Mouse (Mus musculus): ENCODE data around the gene Uaca. TPM values are rescaled to one million over a fixed set of nuclear protein-coding genes. Genes with fewer than 3 reads are reported as not detected.
"Not testable (repeated sequence)": the region's sequence is repeated elsewhere in the genome, so short reads cannot be mapped to it uniquely, and the experiment has no call there.

Uaca gene
- polyA plus RNA-seq, 1 experiment from 2014 or later: 10.3 TPM

DNA sequence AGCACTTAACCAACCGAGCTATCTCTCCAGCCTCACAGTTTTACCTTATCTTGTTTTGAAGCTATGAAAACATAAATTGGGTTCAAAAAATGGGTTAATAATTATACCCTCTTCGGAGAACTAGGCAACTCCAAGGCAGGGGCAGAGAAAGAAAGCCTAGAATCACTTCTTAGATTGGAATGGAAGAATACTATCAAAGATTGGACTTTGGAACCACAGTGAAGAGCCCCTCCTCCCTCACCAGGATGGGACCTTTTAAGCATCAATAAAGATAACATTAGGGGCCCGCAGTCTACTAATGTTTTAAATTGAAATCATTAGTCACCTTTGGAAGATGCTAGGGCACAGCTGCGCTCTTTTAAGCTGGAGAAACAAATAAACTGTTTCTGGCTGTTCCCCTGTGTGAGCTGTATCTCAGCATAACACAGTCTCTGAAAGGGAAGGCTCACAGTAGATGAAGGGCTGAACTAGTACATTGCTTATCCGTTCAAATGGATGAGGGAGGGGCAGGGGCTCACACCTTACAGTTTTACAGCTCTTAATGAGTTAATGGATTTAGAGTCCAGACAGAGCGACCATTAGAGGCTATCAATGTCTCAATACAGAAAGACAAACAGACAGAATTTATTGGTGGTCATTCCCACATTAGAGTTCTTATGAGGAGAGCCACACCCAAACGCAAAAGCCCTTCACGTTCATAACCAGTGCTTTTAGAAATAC, 6.5 kb downstream of the Uaca start:
- no peak overlapping the region for H3K4me2 ChIP-seq
- no peak for DNase-seq (ENCODE audit: low spot score)
- no peaks in the 10 kb centered on the region for H3K27me3 ChIP-seq (replicated peaks; ENCODE audit: control insufficient read depth, insufficient read depth, low read length)
- 61% methylated on average over 8 of the region's 8 CpGs for WGBS
- H3K9me3 ChIP-seq (ENCODE audit: control insufficient read depth, low read length): no peaks in the 10 kb centered on the region
- H3K27ac ChIP-seq (ENCODE audit: low read depth, low read length): no peak overlapping the region
- H3K36me3 ChIP-seq (ENCODE audit: control insufficient read depth, insufficient read depth, low read length): no peaks in the 10 kb centered on the region
- no peak overlapping the region for H3K4me3 ChIP-seq (ENCODE audit: low read depth, low read length)
- H3K4me1 ChIP-seq (replicated peaks; ENCODE audit: control insufficient read depth, insufficient read depth, low read length): no peaks in the 10 kb centered on the region; the same call in 1 of the 2 replicates
- no peak overlapping the region for H3K9ac ChIP-seq (ENCODE audit: low read depth, low read length)
- ATAC-seq (replicated peaks; ENCODE audit: low FRiP score): no peak

DNA sequence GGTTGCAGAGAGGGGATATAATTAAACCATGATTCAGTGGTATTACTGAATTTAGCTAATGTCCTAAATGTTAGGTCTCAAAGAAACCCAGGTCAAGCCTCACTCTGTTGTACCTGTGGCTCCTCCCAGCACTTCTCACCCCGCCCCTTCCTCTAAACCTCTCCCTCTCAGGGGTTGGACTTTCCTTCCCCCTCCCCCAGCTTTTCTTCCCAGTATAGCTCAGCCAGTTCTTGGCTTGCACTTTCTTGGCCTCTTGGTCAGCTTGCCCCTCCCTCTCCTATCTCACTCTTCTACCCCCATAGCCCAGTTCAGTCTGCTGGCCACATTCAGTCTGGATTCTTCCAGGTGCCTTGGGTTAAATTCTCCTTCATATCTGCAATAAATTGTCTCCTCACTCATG, 7.4 kb downstream of the Uaca start:
- Histone ChIP-seq H3K4me3 (ENCODE audit: low read depth, low read length) (no peak overlapping the region), H3K27ac (ENCODE audit: low read depth, low read length) (no peak overlapping the region), H3K9ac (ENCODE audit: low read depth, low read length) (no peak overlapping the region), H3K36me3 (ENCODE audit: control insufficient read depth, insufficient read depth, low read length) (no peaks in the 10 kb centered on the region), H3K4me1 (replicated peaks; ENCODE audit: control insufficient read depth, insufficient read depth, low read length) (no peaks in the 10 kb centered on the region; the same call in 1 of the 2 replicates), H3K9me3 (ENCODE audit: control insufficient read depth, low read length) (no peaks in the 10 kb centered on the region), H3K4me2 (no peak overlapping the region), H3K27me3 (replicated peaks; ENCODE audit: control insufficient read depth, insufficient read depth, low read length) (no peaks in the 10 kb centered on the region)
- no peak for ATAC-seq (replicated peaks; ENCODE audit: low FRiP score)
- no peak for DNase-seq (ENCODE audit: low spot score)
- WGBS: 56% methylated on average over 1 of the region's 1 CpGs

DNA sequence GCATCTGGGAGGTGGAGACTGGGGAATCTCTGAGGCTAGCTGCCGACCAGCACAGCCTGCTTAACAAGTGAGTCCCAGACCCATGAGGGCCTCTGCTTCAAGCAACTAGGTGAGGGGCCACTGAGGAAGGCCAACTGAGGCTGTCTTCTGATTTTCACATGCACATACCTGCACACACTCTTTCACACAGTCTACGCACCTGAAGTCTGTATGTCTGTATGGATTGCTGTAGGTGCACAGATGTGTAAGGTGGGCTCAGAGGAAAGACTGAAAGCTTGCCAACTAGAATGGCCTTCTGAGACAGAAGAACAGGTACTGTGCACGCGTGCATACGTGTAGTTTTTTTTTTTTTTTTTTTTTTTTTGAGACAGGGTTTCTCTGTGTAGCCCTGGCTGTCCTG, 8.0 kb downstream of the Uaca start:
- 92% methylated on average over 5 of the region's 5 CpGs for WGBS
- Histone ChIP-seq H3K27me3 (replicated peaks; ENCODE audit: control insufficient read depth, insufficient read depth, low read length) (no peaks in the 10 kb centered on the region), H3K9ac (ENCODE audit: low read depth, low read length) (no peak overlapping the region), H3K36me3 (ENCODE audit: control insufficient read depth, insufficient read depth, low read length) (no peaks in the 10 kb centered on the region), H3K9me3 (ENCODE audit: control insufficient read depth, low read length) (no peaks in the 10 kb centered on the region), H3K4me1 (replicated peaks; ENCODE audit: control insufficient read depth, insufficient read depth, low read length) (no peaks in the 10 kb centered on the region; the same call in 1 of the 2 replicates), H3K27ac (ENCODE audit: low read depth, low read length) (no peak overlapping the region), H3K4me2 (no peak overlapping the region), H3K4me3 (ENCODE audit: low read depth, low read length) (no peak overlapping the region)
- no peak for ATAC-seq (replicated peaks; ENCODE audit: low FRiP score)
- no peak for DNase-seq (ENCODE audit: low spot score)

DNA sequence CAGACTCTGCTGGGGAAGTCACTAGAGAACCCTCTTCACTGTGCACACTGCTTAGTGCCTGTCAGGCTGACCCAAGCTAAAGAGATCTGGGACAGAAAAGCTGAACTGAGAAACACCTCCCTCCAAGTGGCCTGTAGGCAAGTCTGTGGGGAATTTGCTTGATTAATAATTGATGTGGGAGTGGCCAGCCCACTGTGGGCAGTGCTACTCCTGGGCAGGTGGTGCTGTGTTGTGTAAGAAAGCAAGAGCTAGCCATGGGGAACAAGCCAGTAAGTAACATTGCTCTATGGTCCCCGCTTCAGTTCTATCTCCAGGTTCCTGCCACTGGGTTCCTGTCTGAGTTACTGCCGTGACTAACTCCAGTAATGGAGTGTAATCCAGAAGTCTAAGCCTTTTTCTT, 11.7 kb downstream of the Uaca start:
- DNase-seq (ENCODE audit: low spot score) (no peak), ATAC-seq (replicated peaks; ENCODE audit: low FRiP score) (no peak)
- Histone ChIP-seq H3K4me3 (ENCODE audit: low read depth, low read length) (no peak overlapping the region), H3K9ac (ENCODE audit: low read depth, low read length) (no peak overlapping the region), H3K9me3 (ENCODE audit: control insufficient read depth, low read length) (no peaks in the 10 kb centered on the region), H3K27ac (ENCODE audit: low read depth, low read length) (no peak overlapping the region), H3K27me3 (replicated peaks; ENCODE audit: control insufficient read depth, insufficient read depth, low read length) (no peaks in the 10 kb centered on the region), H3K4me1 (replicated peaks; ENCODE audit: control insufficient read depth, insufficient read depth, low read length) (no peaks in the 10 kb centered on the region; the same call in 1 of the 2 replicates), H3K4me2 (no peak overlapping the region), H3K36me3 (ENCODE audit: control insufficient read depth, insufficient read depth, low read length) (no peaks in the 10 kb centered on the region)
- WGBS: 85% methylated on average over 2 of the region's 2 CpGs

DNA sequence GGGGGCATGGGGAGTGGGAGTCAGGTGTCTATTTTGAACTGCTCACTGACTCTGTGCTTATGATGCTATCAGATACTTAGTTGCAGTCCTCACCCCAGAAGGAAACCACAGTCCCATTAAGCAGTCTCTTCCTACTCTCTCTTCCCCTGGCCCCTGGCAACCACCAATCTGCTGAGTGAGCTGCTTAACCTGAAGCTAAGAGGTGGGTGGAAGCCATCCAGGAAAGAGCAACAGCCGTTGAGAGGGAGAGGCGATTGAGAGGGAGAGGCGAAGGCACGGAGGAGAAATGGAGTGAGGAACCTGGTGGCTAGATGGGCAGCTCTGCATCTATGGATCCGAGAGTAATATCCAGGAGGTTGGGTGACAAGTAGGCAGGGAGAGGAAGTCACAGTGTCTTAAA, 13.7 kb downstream of the Uaca start:
- Histone ChIP-seq H3K9me3 (ENCODE audit: control insufficient read depth, low read length) (no peaks in the 10 kb centered on the region), H3K27ac (ENCODE audit: low read depth, low read length) (no peak overlapping the region), H3K4me1 (replicated peaks; ENCODE audit: control insufficient read depth, insufficient read depth, low read length) (peaks cover 4% of the 10 kb centered on the region), H3K4me2 (no peak overlapping the region), H3K9ac (ENCODE audit: low read depth, low read length) (no peak overlapping the region), H3K27me3 (replicated peaks; ENCODE audit: control insufficient read depth, insufficient read depth, low read length) (no peaks in the 10 kb centered on the region), H3K4me3 (ENCODE audit: low read depth, low read length) (no peak overlapping the region), H3K36me3 (ENCODE audit: control insufficient read depth, insufficient read depth, low read length) (no peaks in the 10 kb centered on the region)
- ATAC-seq (replicated peaks; ENCODE audit: low FRiP score) (no peak), DNase-seq (ENCODE audit: low spot score) (no peak)
- WGBS: 67% methylated on average over 5 of the region's 5 CpGs

DNA sequence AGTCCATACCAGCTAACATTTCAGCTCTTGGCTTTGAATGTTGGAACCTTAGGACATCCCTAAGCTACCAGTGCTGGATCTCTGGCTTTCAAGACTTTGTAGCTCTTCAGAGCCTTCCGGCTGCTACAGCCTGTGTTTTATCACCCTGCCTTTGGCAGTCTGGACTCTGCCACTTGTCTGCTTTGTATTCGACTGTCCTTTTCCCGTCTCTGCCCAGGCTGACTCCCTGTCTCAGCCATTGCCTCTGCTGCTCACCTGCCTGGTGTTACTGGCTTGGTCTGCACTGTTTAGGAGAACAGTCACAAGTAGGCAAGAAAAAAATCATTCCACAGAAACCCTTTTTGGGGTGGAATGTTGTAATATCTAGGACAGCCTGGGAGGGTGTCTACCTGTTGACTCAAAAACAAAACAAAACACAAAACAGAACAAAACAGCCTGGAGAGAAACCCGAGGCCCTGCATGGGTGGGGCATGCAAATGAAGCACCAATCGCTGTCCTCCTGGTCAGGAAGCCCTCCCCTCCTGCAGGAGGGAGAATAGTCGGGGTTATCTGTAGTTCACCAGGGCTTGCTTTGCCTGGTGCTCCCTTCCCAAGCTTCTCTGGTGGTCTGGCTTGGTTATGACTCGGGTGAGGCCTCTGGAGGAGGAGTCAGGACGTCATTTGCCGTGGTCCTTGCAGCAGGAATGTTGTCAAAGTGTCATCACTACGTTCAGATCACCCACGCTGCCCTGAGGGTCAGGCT, 19.0 kb downstream of the Uaca start:
- H3K9me3 ChIP-seq (ENCODE audit: control insufficient read depth, low read length): no peaks in the 10 kb centered on the region
- 9% methylated on average over 11 of the region's 11 CpGs for WGBS
- no peaks in the 10 kb centered on the region for H3K27me3 ChIP-seq (replicated peaks; ENCODE audit: control insufficient read depth, insufficient read depth, low read length)
- ATAC-seq (replicated peaks; ENCODE audit: low FRiP score) (peak; percentile 99), DNase-seq (ENCODE audit: low spot score) (peak; percentile 68)
- H3K9ac ChIP-seq (ENCODE audit: low read depth, low read length): peak overlapping the region; percentile 50
- peaks cover 17% of the 10 kb centered on the region for H3K4me1 ChIP-seq (replicated peaks; ENCODE audit: control insufficient read depth, insufficient read depth, low read length)
- H3K4me3 ChIP-seq (ENCODE audit: low read depth, low read length): peak overlapping the region; percentile 28
- H3K36me3 ChIP-seq (ENCODE audit: control insufficient read depth, insufficient read depth, low read length): no peaks in the 10 kb centered on the region
- peak overlapping the region; percentile 62 for H3K4me2 ChIP-seq
- peak overlapping the region; percentile 68 for H3K27ac ChIP-seq (ENCODE audit: low read depth, low read length)

DNA sequence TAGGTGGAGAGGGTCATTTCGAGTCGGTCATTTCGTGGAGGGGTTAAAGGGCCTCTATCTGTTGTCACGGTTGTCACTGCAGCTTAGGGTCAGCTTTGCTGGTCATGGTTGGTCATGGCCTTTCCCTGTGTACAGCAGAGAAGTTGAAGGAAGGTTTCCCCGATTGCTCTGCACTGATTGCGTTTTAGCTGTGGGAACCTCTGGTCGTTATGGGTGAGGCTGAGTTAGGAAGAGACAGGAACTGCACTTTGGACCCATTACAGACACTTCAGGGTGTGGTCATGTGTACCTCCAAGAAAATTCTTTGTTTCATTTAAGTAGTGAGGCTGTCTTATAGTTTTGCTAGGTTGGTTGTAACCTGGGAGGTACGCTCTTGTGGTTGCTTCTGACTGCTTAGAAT, 21.2 kb downstream of the Uaca start:
- Histone ChIP-seq H3K27me3 (replicated peaks; ENCODE audit: control insufficient read depth, insufficient read depth, low read length) (no peaks in the 10 kb centered on the region), H3K9ac (ENCODE audit: low read depth, low read length) (no peak overlapping the region), H3K9me3 (ENCODE audit: control insufficient read depth, low read length) (no peaks in the 10 kb centered on the region), H3K4me2 (no peak overlapping the region), H3K4me1 (replicated peaks; ENCODE audit: control insufficient read depth, insufficient read depth, low read length) (peaks cover 20% of the 10 kb centered on the region), H3K36me3 (ENCODE audit: control insufficient read depth, insufficient read depth, low read length) (no peaks in the 10 kb centered on the region), H3K27ac (ENCODE audit: low read depth, low read length) (no peak overlapping the region), H3K4me3 (ENCODE audit: low read depth, low read length) (no peak overlapping the region)
- no peak for DNase-seq (ENCODE audit: low spot score)
- 87% methylated on average over 8 of the region's 8 CpGs for WGBS
- ATAC-seq (replicated peaks; ENCODE audit: low FRiP score): no peak

DNA sequence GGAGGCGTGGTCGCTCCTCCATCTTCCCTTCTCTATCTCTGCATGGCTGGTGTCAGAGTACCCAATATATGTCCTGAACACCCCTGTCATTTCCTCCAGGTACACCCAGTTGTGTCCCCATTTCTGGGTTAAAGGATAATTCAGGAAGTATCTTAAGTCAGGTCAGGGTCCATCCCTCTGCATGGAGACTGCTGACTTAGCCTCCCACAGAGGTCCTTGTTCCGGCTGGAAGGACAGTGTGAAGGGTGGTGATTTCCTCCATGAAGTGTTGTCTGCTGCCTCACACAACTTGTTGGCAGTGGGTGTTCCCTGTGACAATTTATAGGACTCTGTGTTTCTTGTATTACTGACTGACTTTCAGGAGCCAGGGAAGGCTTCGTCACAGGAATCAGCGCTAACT, 23.2 kb downstream of the Uaca start:
- Histone ChIP-seq H3K27ac (ENCODE audit: low read depth, low read length) (no peak overlapping the region), H3K27me3 (replicated peaks; ENCODE audit: control insufficient read depth, insufficient read depth, low read length) (no peaks in the 10 kb centered on the region), H3K4me1 (replicated peaks; ENCODE audit: control insufficient read depth, insufficient read depth, low read length) (peaks cover 20% of the 10 kb centered on the region), H3K9me3 (ENCODE audit: control insufficient read depth, low read length) (no peaks in the 10 kb centered on the region), H3K4me3 (ENCODE audit: low read depth, low read length) (no peak overlapping the region), H3K9ac (ENCODE audit: low read depth, low read length) (no peak overlapping the region), H3K36me3 (ENCODE audit: control insufficient read depth, insufficient read depth, low read length) (no peaks in the 10 kb centered on the region), H3K4me2 (no peak overlapping the region)
- ATAC-seq (replicated peaks; ENCODE audit: low FRiP score) (no peak), DNase-seq (ENCODE audit: low spot score) (no peak)
- 89% methylated on average over 5 of the region's 5 CpGs for WGBS

DNA sequence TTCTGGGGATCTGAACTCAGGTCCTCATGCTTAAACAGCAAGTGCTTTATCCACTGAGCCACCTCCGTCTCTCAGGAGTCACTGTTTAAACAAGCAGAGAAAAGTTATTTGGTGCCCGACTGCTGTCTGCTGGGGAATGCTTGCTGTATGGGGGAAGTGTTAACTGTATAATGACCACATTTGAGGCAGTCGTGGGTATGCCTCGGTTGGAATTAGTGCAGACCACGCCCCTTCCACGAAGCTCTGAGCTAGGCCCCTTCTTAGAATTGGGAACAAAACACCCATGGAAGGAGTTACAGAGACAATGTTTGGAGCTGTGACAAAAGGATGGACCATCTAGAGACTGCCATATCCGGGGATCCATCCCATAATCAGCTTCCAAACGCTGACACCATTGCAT, 24.2 kb downstream of the Uaca start:
- not testable (repeated sequence) for H3K4me2 ChIP-seq; H3K4me3 ChIP-seq (ENCODE audit: low read depth, low read length); DNase-seq (ENCODE audit: low spot score); H3K36me3 ChIP-seq (ENCODE audit: control insufficient read depth, insufficient read depth, low read length); H3K27ac ChIP-seq (ENCODE audit: low read depth, low read length); ATAC-seq (replicated peaks; ENCODE audit: low FRiP score); H3K27me3 ChIP-seq (replicated peaks; ENCODE audit: control insufficient read depth, insufficient read depth, low read length); H3K9me3 ChIP-seq (ENCODE audit: control insufficient read depth, low read length); H3K9ac ChIP-seq (ENCODE audit: low read depth, low read length)
- 40% methylated on average over 7 of the region's 8 CpGs for WGBS
- peaks cover 11% of the 10 kb centered on the region for H3K4me1 ChIP-seq (replicated peaks; ENCODE audit: control insufficient read depth, insufficient read depth, low read length)
